Mouse (Mus musculus) E14TG2a.4 (cell line): ENCODE data around the gene Crtc3.

Experiments
- CTCF ChIP-seq: conservative IDR thresholded peaks from 2 replicates; pipeline ENCODE4 v1.5.1; 2014; ENCODE audit warnings: low read length
- NANOG ChIP-seq: IDR thresholded peaks from 2 replicates; pipeline ENCODE4 v1.6.1; 2014; ENCODE audit warnings: borderline replicate concordance, low read length, mixed read lengths

GRCm38 (mm10) chr7:80611646-80612045 is 77.0 kb downstream of the Crtc3 start:
- TF ChIP-seq CTCF (no peak), NANOG (no peak)
